Mouse (Mus musculus) retina, adult 2 months (tissue): ENCODE data around the gene Zfp810.
A peak's percentile ranks its signal among the peaks of the same experiment; 100 is the strongest.
"Not testable (repeated sequence)": the region's sequence is repeated elsewhere in the genome, so short reads cannot be mapped to it uniquely, and the experiment has no call there.

Experiments
- DNase-seq: peaks from one replicate; pipeline ENCODE4 v3.0.0-alpha.2; 2012; ENCODE audit warnings: low read depth, low spot score

Gene Zfp810

GRCm38 (mm10) chr9:22307156-22307919, at the start of gene Zfp810:
Gene Zfp810 (minus strand): TSS chr9:22307648.
- DNase-seq = peak; percentile 94

GRCm38 (mm10) chr9:22355919-22356318, 48.5 kb upstream of the Zfp810 start:
- no peak for DNase-seq

GRCm38 (mm10) chr9:22353901-22354300, 46.5 kb upstream of the Zfp810 start:
- no peak for DNase-seq

GRCm38 (mm10) chr9:22353465-22353864, 46.0 kb upstream of the Zfp810 start:
- DNase-seq = no peak

GRCm38 (mm10) chr9:22340331-22340730, 32.9 kb upstream of the Zfp810 start:
- DNase-seq = no peak

- no peak for DNase-seq
These were observed 29.8 kb upstream of the Zfp810 start for GRCm38 (mm10) chr9:22337217-22337616.

- DNase-seq = peak; percentile 49
These were observed 20.3 kb upstream of the Zfp810 start for GRCm38 (mm10) chr9:22327475-22328387.

- no peak for DNase-seq
These were observed 19.6 kb upstream of the Zfp810 start for GRCm38 (mm10) chr9:22327099-22327474.

GRCm38 (mm10) chr9:22324579-22324978, 17.1 kb upstream of the Zfp810 start:
- DNase-seq = no peak

- DNase-seq = no peak
These were observed 15.1 kb upstream of the Zfp810 start for GRCm38 (mm10) chr9:22322381-22323211.

- no peak for DNase-seq
These were observed 11.7 kb upstream of the Zfp810 start for GRCm38 (mm10) chr9:22319109-22319508.

GRCm38 (mm10) chr9:22316047-22316446, 8.6 kb upstream of the Zfp810 start:
- DNase-seq = not testable (repeated sequence)

GRCm38 (mm10) chr9:22314066-22314465, 6.6 kb upstream of the Zfp810 start:
- DNase-seq = no peak

- no peak for DNase-seq
These were observed 5.8 kb upstream of the Zfp810 start for GRCm38 (mm10) chr9:22313218-22313617.

- DNase-seq = no peak
These were observed 2.2 kb upstream of the Zfp810 start for GRCm38 (mm10) chr9:22309651-22310050.

GRCm38 (mm10) chr9:22307920-22308262, 443 bp upstream of the Zfp810 start:
- not testable (repeated sequence) for DNase-seq

- no peak for DNase-seq
These were observed 722 bp downstream of the Zfp810 start for GRCm38 (mm10) chr9:22306726-22307125.

- no peak for DNase-seq
These were observed 5.2 kb downstream of the Zfp810 start for GRCm38 (mm10) chr9:22302199-22302598.

GRCm38 (mm10) chr9:22278733-22279132, 28.7 kb downstream of the Zfp810 start:
- no peak for DNase-seq

- DNase-seq = no peak
These were observed 38.6 kb downstream of the Zfp810 start for GRCm38 (mm10) chr9:22268886-22269285.

- no peak for DNase-seq
These were observed 44.8 kb downstream of the Zfp810 start for GRCm38 (mm10) chr9:22262611-22263010.

- no peak for DNase-seq
These were observed 45.9 kb downstream of the Zfp810 start for GRCm38 (mm10) chr9:22261594-22261993.
